Mouse (Mus musculus): Measurements from ENCODE around the gene Cfap43.

GRCm38 (mm10) chr19:47936490-47936889, 17.4 kb upstream of the Cfap43 start:
- TF ChIP-seq ZNF384 (IDR thresholded peaks at IDR 0.05; ENCODE audit: low read depth, low read length) (no peak), SMC3 (IDR thresholded peaks at IDR 0.05; ENCODE audit: low read depth, low read length) (no peak), ETS1 (conservative IDR thresholded peaks at IDR 0.05; ENCODE audit: low read depth, low read length) (0 out of 2 replicates have a peak, but pooled peaks have one; percentile 57), NELFE (IDR thresholded peaks at IDR 0.05; ENCODE audit: low read depth, low read length) (no peak), POLR2AphosphoS2 (IDR thresholded peaks at IDR 0.05; ENCODE audit: low read depth, low read length) (no peak), MAFK (IDR thresholded peaks at IDR 0.05; ENCODE audit: insufficient replicate concordance, low read length) (no peak), POLR2A (IDR thresholded peaks at IDR 0.05; ENCODE audit: low read depth, low read length) (peak; percentile 55; the same call in 1 of the 2 replicates), ELF1 (IDR thresholded peaks at IDR 0.05; ENCODE audit: low read depth, low read length) (no peak), EP300 (IDR thresholded peaks at IDR 0.05; ENCODE audit: low read length) (peak; percentile 73), UBTF (IDR thresholded peaks at IDR 0.05; ENCODE audit: low read depth, low read length) (no peak), CTCF (conservative IDR thresholded peaks at IDR 0.05 in 1 of 2, IDR thresholded peaks at IDR 0.05 in 1 of 2; ENCODE audit: low read depth in 2 of 2, low read length in 2 of 2) (no peak), IRF4 (IDR thresholded peaks at IDR 0.05; ENCODE audit: low read depth, low read length) (peak; percentile 78), CHD2 (IDR thresholded peaks at IDR 0.05; ENCODE audit: low read length) (no peak), SIN3A (IDR thresholded peaks at IDR 0.05; ENCODE audit: low read length) (peak; percentile 70; the same call in 1 of the 2 replicates)
